Mouse (Mus musculus) limb, embryonic 10.5 days (tissue): ENCODE measurements around the gene Ado. TPM values are rescaled to one million over a fixed set of nuclear protein-coding genes. Genes with fewer than 3 reads are reported as not detected.

Experiments
- DNase-seq: peaks from one replicate; pipeline ENCODE4 v3.0.0-alpha.2; 2017; ENCODE audit warnings: low spot score
- H3K27ac ChIP-seq: fragments of 300-500 bp; sonication (generic); 2 replicates; pipeline ENCODE4 v1.5.1; 2016; ENCODE audit warnings: mild to moderate bottlenecking
- H3K27me3 ChIP-seq: fragments of 300-500 bp; sonication (generic); 2 replicates; pipeline ENCODE4 v1.6.1; 2016; ENCODE audit warnings: low read depth, mild to moderate bottlenecking; ENCODE audit not compliant: poor library complexity, severe bottlenecking
- H3K36me3 ChIP-seq: fragments of 300-500 bp; sonication (generic); 2 replicates; pipeline ENCODE4 v1.6.1; 2016; ENCODE audit warnings: mild to moderate bottlenecking, moderate library complexity
- H3K4me1 ChIP-seq: fragments of 300-500 bp; sonication (generic); 2 replicates; pipeline ENCODE4 v1.6.1; 2016
- H3K4me3 ChIP-seq: fragments of 300-500 bp; sonication (generic); 2 replicates; pipeline ENCODE4 v1.5.1; 2016; ENCODE audit warnings: mild to moderate bottlenecking, moderate library complexity
- H3K9me3 ChIP-seq: fragments of 300-500 bp; sonication (generic); replicated peaks from 2 replicates; pipeline ENCODE4 v1.6.1; 2016; ENCODE audit warnings: mild to moderate bottlenecking
- WGBS: fragments of 180-500 bp; shearing (Covaris S2); methylation state at CpG from one replicate; pipeline ENCODE4 v1.1.7; 2016; 5-methylcytosine and 5-hydroxymethylcytosine counted together
- polyA plus RNA-seq: library from polyadenylated mRNA; unstranded; fragments of >200 nt; fragmentation: Nextera tagmentation; extraction: Ambion mirVana; gene quantifications from 2 replicates; pipeline ENCODE4 v1.2.1, GENCODE M21; 2016

The Ado gene
- polyA plus RNA-seq, 1 experiment from 2014 or later, result 82.2 TPM

DNA sequence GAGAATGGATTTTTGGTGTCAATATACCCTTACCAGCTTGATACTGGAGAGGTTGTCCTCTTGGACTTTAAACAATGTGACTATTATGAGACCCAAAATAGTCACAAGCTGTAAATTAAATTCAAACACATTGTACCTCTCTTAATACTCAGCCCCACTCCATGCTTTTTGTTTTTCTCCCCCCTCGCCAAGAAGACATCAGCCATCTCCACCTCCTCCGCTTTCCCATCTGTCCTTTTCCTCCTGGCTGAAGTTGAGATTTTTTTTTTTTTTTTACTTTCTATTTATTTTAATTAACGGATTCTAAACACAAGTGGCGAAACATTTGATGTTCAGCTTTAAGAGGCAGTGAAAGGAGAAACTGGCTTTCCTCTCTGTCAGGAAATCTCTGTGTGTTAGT lies 9.3 kb upstream of the Ado start:
- Histone ChIP-seq H3K36me3 (no peaks in the 10 kb centered on the region), H3K9me3 (no peaks in the 10 kb centered on the region), H3K27ac (no peak overlapping the region), H3K27me3 (no peaks in the 10 kb centered on the region), H3K4me3 (no peak overlapping the region), H3K4me1 (peaks cover 4% of the 10 kb centered on the region; the same call in 1 of the 2 replicates)
- DNase-seq, result no peak
- 90% methylated on average over 4 of the region's 4 CpGs for WGBS

DNA sequence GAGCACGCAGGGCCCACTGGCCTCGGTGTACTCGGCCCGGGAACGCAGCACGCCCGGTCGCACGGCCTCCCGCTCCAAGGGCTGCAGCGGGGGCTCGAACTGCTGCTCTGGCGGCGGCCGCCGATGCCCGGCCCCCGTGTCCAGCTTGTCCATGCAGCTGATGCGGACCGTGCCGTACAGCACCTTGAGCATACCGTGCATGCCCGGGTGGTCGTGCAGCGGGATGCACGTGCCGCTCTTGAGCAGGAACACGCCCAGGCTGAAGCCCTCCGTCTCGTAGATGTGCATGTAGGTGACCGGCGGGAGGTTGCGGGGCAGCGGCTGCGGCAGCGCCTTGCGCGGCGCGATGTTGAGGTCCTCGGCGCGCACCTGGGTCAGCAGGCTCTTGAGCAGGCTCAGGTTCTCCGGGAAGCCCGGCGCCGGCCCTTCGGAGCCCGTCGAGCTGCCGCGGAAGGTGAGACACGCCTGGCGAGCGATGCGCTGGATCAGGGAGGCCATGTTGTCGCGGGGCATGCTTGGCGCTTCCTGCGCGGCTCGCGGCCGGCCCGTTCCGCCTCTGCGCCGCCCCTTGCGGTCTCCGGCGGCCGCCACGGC lies 397 bp downstream of the Ado start:
- peak overlapping the region; percentile 98 for H3K27ac ChIP-seq
- H3K4me1 ChIP-seq, result peaks cover 33% of the 10 kb centered on the region
- peaks cover 12% of the 10 kb centered on the region for H3K36me3 ChIP-seq
- under 1% methylated on average over 73 of the region's 73 CpGs for WGBS
- H3K4me3 ChIP-seq, result peak overlapping the region; percentile 84
- DNase-seq, result peak; percentile 80
- no peaks in the 10 kb centered on the region for H3K27me3 ChIP-seq
- H3K9me3 ChIP-seq, result no peaks in the 10 kb centered on the region

DNA sequence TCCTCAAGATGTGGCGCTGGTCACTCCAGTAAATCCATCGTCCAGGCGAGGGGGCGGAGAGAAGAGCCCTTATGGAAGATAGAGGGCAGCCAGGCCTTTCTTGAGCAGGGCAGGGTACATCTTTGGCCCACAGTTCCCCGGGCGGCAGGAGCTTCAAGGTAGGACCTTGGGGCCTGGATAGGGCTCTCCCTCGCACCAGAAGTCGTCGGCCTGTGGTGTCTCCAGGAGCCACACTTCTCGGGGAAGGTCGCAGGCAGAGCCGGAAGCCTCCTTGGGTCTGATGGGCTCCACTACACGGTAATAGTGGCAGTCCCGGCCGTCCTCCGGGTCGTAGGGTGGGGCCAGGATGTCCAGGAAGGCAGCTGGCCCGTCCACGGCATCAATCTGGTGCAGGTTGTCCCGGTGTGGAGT lies 900 bp downstream of the Ado start:
- peak overlapping the region; percentile 84 for H3K4me3 ChIP-seq
- no peak for DNase-seq
- peaks cover 12% of the 10 kb centered on the region for H3K36me3 ChIP-seq
- H3K27ac ChIP-seq, result peak overlapping the region; percentile 98
- H3K27me3 ChIP-seq, result no peaks in the 10 kb centered on the region; the same call in 1 of the 2 replicates
- under 1% methylated on average over 20 of the region's 20 CpGs for WGBS
- no peaks in the 10 kb centered on the region for H3K9me3 ChIP-seq
- peaks cover 33% of the 10 kb centered on the region for H3K4me1 ChIP-seq

DNA sequence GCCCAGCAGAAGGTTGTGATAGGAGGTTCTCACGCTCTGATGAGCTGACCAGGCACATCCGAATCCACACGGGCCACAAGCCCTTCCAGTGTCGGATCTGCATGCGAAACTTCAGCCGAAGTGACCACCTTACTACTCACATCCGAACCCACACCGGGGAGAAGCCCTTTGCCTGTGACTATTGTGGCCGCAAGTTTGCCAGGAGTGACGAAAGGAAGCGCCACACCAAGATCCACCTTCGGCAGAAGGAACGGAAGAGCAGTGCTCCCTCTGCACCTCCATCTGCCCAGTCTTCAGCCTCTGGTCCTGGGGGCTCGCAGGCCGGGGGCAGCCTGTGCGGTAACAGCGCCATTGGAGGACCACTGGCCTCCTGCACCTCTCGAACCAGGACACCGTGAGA lies 8.2 kb downstream of the Ado start:
- 9% methylated on average over 19 of the region's 19 CpGs for WGBS
- peaks cover 44% of the 10 kb centered on the region for H3K4me1 ChIP-seq
- H3K9me3 ChIP-seq, result no peaks in the 10 kb centered on the region
- H3K27me3 ChIP-seq, result peaks cover 64% of the 10 kb centered on the region
- peaks cover 8% of the 10 kb centered on the region for H3K36me3 ChIP-seq
- peak overlapping the region; percentile 16 for H3K4me3 ChIP-seq
- no peak overlapping the region for H3K27ac ChIP-seq
- peak; percentile 48 for DNase-seq

DNA sequence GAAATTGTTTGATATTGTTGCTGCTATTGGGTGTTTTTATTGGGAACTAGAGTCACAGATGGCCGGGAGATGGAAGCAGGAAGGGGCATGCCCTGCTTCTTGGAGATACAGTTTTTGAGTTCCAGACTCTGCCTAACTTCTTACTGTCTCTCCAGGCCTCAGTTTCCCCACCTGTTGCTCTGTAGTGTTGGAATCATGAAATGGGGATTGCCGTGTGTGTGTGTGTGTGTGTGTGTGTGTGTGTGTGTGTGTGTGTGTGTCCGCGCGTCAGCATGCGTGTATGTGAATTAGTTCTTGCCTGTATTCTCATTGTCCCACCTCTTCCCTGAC lies 9.4 kb downstream of the Ado start:
- H3K4me3 ChIP-seq, result peak overlapping the region; percentile 66; the same call in 1 of the 2 replicates
- no peak for DNase-seq
- WGBS, result 47% methylated on average over 6 of the region's 6 CpGs
- peaks cover 3% of the 10 kb centered on the region; the same call in 1 of the 2 replicates for H3K36me3 ChIP-seq
- H3K9me3 ChIP-seq, result no peaks in the 10 kb centered on the region
- peaks cover 77% of the 10 kb centered on the region for H3K27me3 ChIP-seq
- H3K4me1 ChIP-seq, result peaks cover 52% of the 10 kb centered on the region
- H3K27ac ChIP-seq, result no peak overlapping the region

DNA sequence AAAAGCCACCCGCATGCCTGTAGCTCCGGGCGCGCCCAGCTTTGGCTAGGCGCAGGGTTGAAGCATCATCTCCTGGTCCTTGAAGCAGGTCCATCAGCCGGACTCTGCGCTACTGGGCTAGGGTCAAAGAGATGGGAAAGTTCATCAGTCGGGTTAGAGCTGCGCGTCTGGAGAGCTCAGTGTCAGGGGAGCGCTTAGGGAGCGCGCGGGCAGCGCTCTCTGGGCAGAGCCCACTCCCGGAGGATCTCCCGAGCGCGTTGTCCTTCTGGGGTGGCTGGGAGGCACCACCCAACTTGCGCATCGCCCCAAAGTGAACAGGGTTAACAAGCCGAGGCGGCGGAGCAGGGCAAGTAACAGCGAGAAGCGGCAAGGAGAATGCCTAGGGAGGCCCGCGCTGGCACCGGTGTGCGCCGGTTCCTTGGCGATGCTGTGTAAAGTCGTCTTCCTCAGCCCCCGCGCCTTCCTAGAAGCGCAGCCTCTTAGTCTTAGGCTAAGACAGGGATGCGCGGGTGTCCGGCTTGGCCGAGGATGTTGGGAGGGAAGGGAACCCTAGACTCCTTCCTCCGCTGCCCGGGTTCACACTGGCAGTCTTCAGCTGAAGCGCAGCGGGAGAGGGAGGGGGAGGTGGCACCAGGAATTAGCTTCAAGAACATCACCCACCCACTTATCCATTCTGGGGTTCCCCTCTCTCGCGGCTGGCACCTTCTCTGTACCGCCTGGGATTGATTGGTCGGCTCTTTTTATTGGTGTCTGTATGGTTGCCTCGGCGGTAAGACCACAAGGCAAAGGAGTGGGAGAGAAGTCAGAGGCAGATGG lies 10.0 kb downstream of the Ado start:
- Histone ChIP-seq H3K4me3 (peak overlapping the region; percentile 66), H3K9me3 (no peaks in the 10 kb centered on the region), H3K36me3 (0 out of 2 replicates have a peak, but pooled peaks cover 2% of the 10 kb centered on the region), H3K27me3 (peaks cover 82% of the 10 kb centered on the region), H3K27ac (no peak overlapping the region), H3K4me1 (peaks cover 52% of the 10 kb centered on the region)
- 1% methylated on average over 50 of the region's 50 CpGs for WGBS
- DNase-seq, result peak; percentile 59

DNA sequence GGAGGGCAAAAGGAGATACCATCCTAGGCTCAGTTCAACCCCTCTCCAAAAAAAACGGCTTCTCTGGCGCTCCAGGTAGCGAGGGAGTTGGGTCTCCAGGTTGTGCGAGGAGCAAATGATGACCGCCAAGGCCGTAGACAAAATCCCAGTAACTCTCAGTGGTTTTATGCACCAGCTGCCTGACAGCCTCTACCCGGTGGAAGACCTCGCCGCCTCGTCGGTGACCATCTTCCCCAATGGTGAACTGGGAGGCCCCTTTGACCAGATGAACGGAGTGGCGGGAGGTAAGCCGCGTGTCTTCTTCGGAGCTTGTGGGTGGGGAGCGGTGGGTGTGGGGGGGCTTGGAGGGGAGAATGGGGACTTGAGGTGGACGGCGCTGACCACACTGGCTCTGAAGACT lies 10.6 kb downstream of the Ado start:
- DNase-seq, result no peak
- 1% methylated on average over 19 of the region's 19 CpGs for WGBS
- 0 out of 2 replicates have a peak, but pooled peaks cover 2% of the 10 kb centered on the region for H3K36me3 ChIP-seq
- H3K27me3 ChIP-seq, result peaks cover 89% of the 10 kb centered on the region
- no peaks in the 10 kb centered on the region for H3K9me3 ChIP-seq
- H3K27ac ChIP-seq, result no peak overlapping the region
- H3K4me1 ChIP-seq, result peaks cover 52% of the 10 kb centered on the region
- H3K4me3 ChIP-seq, result peak overlapping the region; percentile 66

DNA sequence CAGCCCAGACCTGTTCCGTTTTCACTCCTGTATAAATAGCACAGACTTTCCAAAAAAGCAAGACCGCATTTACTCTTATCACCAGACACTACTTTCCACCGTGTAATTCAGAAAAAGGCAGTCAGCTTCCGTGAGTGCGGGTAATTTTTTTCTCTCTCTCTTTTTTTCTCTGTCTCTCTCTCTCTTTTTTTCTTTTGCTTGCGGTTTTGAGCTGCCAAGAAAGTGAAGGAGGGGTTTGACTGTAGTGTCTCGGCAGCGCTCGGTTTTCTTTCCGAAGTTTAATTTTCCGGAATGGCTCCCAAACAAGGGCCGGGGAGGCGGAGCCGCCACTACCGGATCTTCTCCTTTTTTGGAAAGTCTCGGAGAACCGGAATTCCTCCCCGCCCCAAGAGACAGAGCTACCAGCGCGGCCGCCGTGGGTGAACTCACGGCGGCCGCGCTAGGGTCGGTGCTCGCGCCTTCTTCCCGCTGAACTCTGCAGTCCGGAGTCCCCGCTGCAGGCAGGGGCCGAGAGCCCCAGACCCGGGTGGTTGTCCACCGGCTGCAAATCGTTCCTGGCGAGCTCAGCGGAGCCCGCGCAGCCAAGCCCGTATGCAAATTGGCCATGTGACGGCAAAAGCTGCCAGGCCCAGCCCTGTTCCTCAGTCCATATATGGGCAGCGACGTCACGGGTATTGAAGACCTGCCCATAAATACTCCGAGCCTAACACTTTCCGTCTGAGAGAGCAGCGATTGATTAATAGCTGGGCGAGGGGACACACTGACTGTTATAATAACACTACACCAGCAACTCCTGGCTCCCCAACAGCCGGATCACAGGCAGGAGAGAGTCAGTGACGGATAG lies 11.4 kb downstream of the Ado start:
- Histone ChIP-seq H3K27ac (peak overlapping the region; percentile 82), H3K4me1 (peaks cover 52% of the 10 kb centered on the region)
- whole genome bisulfite sequencing, result under 1% methylated on average over 51 of the region's 51 CpGs

DNA sequence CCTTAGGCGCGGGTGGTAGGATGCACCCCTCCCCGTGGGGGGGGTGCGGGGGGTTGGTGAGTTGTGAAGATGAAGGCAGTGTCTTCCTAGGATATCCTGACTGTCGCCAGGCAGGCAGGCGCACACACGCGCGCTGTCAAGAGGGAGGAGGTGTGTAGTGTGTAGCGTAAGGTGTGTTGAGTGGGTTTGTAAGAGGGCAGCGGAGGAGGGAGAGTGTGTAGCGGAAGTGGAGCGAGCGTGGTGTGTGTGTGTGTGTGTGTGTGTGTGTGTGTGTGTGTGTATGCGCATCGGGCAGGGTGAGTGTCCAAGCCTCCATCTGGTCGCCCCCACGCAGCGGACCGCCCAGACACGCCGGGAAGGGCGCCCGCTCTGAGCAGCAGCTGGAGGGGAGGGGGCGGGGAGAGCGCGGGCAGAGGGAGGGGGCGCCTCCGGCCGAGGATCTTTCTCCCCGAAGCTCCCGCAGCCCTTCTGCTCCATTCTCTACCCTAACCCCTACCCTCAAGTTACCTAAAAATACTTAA lies 12.1 kb downstream of the Ado start:
- DNase-seq, result peak; percentile 57
- peaks cover 94% of the 10 kb centered on the region for H3K27me3 ChIP-seq
- H3K36me3 ChIP-seq, result no peaks in the 10 kb centered on the region
- peak overlapping the region; percentile 66 for H3K4me3 ChIP-seq
- no peak overlapping the region; the same call in 1 of the 2 replicates for H3K27ac ChIP-seq
- peaks cover 52% of the 10 kb centered on the region for H3K4me1 ChIP-seq
- H3K9me3 ChIP-seq, result no peaks in the 10 kb centered on the region
- 1% methylated on average over 23 of the region's 32 CpGs for WGBS

More for the DNA sequence above, 11.4 kb downstream of the Ado start:
- no peaks in the 10 kb centered on the region for H3K9me3 ChIP-seq
- peaks cover 94% of the 10 kb centered on the region for H3K27me3 ChIP-seq
- H3K4me3 ChIP-seq, result peak overlapping the region; percentile 66
- DNase-seq, result peak; percentile 86
- H3K36me3 ChIP-seq, result 0 out of 2 replicates have a peak, but pooled peaks cover 2% of the 10 kb centered on the region

DNA sequence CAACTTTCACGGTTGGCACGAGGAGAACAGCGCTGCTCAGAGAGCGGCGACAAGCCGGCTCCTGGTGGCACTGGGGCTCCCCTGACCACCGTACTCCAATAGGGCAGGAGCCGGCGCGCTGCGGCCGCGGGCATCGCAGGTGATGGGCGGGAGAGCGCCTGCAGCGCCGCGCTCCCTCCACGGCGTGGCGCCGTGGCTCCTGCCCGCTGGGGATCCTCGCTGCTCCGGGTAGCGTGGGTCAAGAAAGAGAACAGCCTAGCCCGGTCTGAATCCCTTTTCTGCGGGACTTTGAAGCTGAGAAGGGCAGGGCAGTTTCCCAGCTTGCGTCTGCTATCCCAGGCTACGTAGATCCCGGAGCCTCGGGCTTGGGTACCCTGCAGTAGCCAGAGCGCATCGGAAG lies 12.8 kb downstream of the Ado start:
- under 1% methylated on average over 35 of the region's 35 CpGs for WGBS
- no peaks in the 10 kb centered on the region for H3K9me3 ChIP-seq
- DNase-seq, result peak; percentile 82
- peak overlapping the region; percentile 66 for H3K4me3 ChIP-seq
- no peak overlapping the region for H3K27ac ChIP-seq
- H3K27me3 ChIP-seq, result peaks cover 94% of the 10 kb centered on the region
- H3K36me3 ChIP-seq, result no peaks in the 10 kb centered on the region
- H3K4me1 ChIP-seq, result peaks cover 50% of the 10 kb centered on the region

DNA sequence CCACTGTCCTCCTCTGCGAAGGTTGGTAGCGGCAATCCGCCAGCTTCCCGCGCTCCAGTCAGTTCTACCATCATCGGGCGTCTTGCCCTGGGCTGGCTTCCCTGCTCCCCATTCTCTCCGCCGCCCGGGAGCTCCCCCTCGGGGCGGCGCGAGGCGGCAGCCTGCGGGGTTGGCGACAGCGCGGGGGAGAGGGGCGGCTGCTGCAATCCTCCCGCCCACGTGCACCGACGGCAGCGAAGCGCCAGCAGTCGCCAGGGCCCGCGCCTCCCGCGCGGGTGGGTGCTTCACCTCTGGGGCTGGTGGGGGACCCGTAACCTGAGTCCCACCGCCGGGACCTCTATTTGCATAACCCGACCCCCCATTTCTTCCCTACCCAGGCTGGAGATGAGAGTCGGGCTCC lies 13.5 kb downstream of the Ado start, which contains the start of gene Egr2:
Gene Egr2, plus strand, starts transcription at position 220 of the 400 bp plus-strand sequence.
- H3K4me1 ChIP-seq, result peaks cover 43% of the 10 kb centered on the region
- H3K36me3 ChIP-seq, result no peaks in the 10 kb centered on the region
- H3K27me3 ChIP-seq, result peaks cover 92% of the 10 kb centered on the region
- 2% methylated on average over 37 of the region's 37 CpGs for WGBS
- peak; percentile 52 for DNase-seq
- H3K4me3 ChIP-seq, result peak within 1 kb of the TSS; percentile 66
- 0 out of 2 replicates have a peak within 1 kb of the TSS, but pooled peaks have one; percentile 20 for H3K27ac ChIP-seq
- no peaks in the 10 kb centered on the region for H3K9me3 ChIP-seq

DNA sequence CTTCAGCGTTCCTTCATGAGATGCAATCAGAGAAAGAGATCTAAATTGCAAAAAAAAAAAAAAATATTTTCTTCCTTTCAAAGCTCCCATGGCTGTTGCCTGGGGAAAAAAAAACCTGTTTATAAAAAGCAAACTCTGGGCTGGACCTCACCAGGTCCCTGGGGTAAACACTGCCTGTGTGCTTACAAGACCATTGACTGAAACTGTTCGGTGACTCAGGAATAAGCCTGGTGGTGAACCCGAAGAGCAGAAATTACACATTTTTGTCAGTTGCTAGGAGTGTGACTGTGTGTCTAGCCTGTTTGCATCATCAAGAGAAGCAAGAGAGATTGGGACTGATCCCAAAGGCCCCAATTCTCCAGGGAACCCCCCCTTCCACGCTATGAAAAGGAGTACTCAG lies 19.0 kb downstream of the Ado start:
- H3K9me3 ChIP-seq, result no peaks in the 10 kb centered on the region
- DNase-seq, result no peak
- H3K4me1 ChIP-seq, result no peaks in the 10 kb centered on the region
- peaks cover 43% of the 10 kb centered on the region for H3K27me3 ChIP-seq
- H3K36me3 ChIP-seq, result no peaks in the 10 kb centered on the region
- no peak overlapping the region for H3K27ac ChIP-seq
- H3K4me3 ChIP-seq, result no peak overlapping the region
- 78% methylated on average over 4 of the region's 4 CpGs for WGBS
